Comparison of ENCODE assay signal across 8 mouse cellular contexts in the genomic region with DNA sequence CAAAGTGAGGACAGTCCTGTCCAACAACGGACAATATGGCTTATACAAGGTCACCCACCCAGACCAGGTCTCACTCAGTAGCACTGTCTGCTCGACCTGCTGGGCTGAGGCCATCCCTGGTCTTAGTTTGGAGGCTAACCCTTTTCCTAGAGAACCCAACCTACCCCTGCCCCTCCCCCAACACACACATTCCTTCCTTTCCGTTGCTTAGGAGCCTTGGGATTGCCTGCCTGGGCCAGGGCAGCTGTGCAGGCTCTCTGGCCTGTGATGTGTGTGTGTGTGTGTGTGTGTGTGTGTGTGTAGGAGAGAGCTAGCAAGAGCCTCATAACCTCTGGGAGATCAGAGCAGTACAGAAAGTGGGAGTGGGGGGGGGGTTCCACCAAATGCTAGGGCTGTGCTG. TPM values are rescaled to one million over a fixed set of nuclear protein-coding genes. Genes with fewer than 3 reads are reported as not detected.
DNase-seq lines count a peak whose midpoint lies in the region; ATAC-seq and TF ChIP-seq lines count a peak whose summit lies in the region.

No protein-coding gene starts in this region.

- intact Hi-C loops in gastrocnemius, adult 2 months (cut with DNase I): no loop called here
- intact Hi-C loops in left cerebral cortex, postnatal 25 days (cut with DNase I): no loop called here

- ATAC-seq in intestine, embryonic 15.5 days: no peak
- peak; percentile 77 for ATAC-seq in midbrain, embryonic 11.5 days (ENCODE audit: low FRiP score)

- no peak for TF ChIP-seq CTCF in gastrocnemius, adult 2 months (IDR thresholded peaks at IDR 0.05)

- H3K36me3 ChIP-seq in embryonic facial prominence, embryonic 10.5 days (replicated peaks): peaks cover 25% of the 10 kb centered on the region
- H3K36me3 ChIP-seq in intestine, embryonic 15.5 days: no peaks in the 10 kb centered on the region
- no peaks in the 10 kb centered on the region for H3K36me3 ChIP-seq in midbrain, embryonic 11.5 days (ENCODE audit: control insufficient read depth, insufficient read depth, low read length)

- H3K4me3 ChIP-seq in gastrocnemius, adult 2 months: peak overlapping the region; percentile 73
- peak overlapping the region; percentile 76 for H3K4me3 ChIP-seq in embryonic facial prominence, embryonic 10.5 days
- no peak overlapping the region for H3K4me3 ChIP-seq in intestine, embryonic 15.5 days (replicated peaks)
- H3K4me3 ChIP-seq in midbrain, embryonic 11.5 days (ENCODE audit: low read depth, low read length): no peak overlapping the region

- peak overlapping the region; percentile 86 for H3K27ac ChIP-seq in gastrocnemius, adult 2 months
- H3K27ac ChIP-seq in embryonic facial prominence, embryonic 10.5 days (replicated peaks): peak overlapping the region; percentile 84
- no peak overlapping the region for H3K27ac ChIP-seq in intestine, embryonic 15.5 days
- peak overlapping the region; percentile 35; the same call in 1 of the 2 replicates for H3K27ac ChIP-seq in midbrain, embryonic 11.5 days (ENCODE audit: low read depth, low read length)

- H3K9ac ChIP-seq in intestine, embryonic 15.5 days: no peak overlapping the region; the same call in 1 of the 2 replicates
- H3K9ac ChIP-seq in midbrain, embryonic 11.5 days (ENCODE audit: low read length): peak overlapping the region; percentile 74

- peaks cover 48% of the 10 kb centered on the region for H3K27me3 ChIP-seq in embryonic facial prominence, embryonic 10.5 days (replicated peaks; ENCODE audit: low read depth, poor library complexity, severe bottlenecking)
- no peaks in the 10 kb centered on the region for H3K27me3 ChIP-seq in intestine, embryonic 15.5 days (replicated peaks)
- H3K27me3 ChIP-seq in midbrain, embryonic 11.5 days (ENCODE audit: control insufficient read depth, insufficient read depth, low read length): peaks cover 10% of the 10 kb centered on the region

- peaks cover 67% of the 10 kb centered on the region for H3K4me1 ChIP-seq in embryonic facial prominence, embryonic 10.5 days
- peaks cover 34% of the 10 kb centered on the region for H3K4me1 ChIP-seq in intestine, embryonic 15.5 days (replicated peaks)
- H3K4me1 ChIP-seq in midbrain, embryonic 11.5 days (ENCODE audit: control insufficient read depth, insufficient read depth, low read length): peaks cover 34% of the 10 kb centered on the region

- no peaks in the 10 kb centered on the region for H3K9me3 ChIP-seq in embryonic facial prominence, embryonic 10.5 days
- H3K9me3 ChIP-seq in intestine, embryonic 15.5 days: no peaks in the 10 kb centered on the region
- H3K9me3 ChIP-seq in midbrain, embryonic 11.5 days (ENCODE audit: control insufficient read depth, low read length): no peaks in the 10 kb centered on the region

- 18% methylated on average over 3 of the region's 3 CpGs for WGBS in embryonic facial prominence, embryonic 10.5 days
- WGBS in intestine, embryonic 15.5 days: 24% methylated on average over 3 of the region's 3 CpGs
- 12% methylated on average over 3 of the region's 3 CpGs for WGBS in midbrain, embryonic 11.5 days

- DNase-seq in gastrocnemius, adult 2 months: no peak
- DNase-seq in gastrocnemius, adult 8-10 months (ENCODE audit: low spot score in 2 of 2): no peak
- peak; percentile 74 for DNase-seq in embryonic facial prominence, embryonic 10.5 days (ENCODE audit: low spot score)
- peak; percentile 96 for DNase-seq in midbrain, embryonic 11.5 days (ENCODE audit: low spot score, missing footprints)
- DNase-seq in spleen, postnatal 4 days (ENCODE audit: low spot score in 2 of 2): no peak
- no peak for DNase-seq in thymus, adult 18-20 months
- DNase-seq in left cerebral cortex, postnatal 25 days (ENCODE audit: low spot score in 2 of 2): no peak

- H3K4me2 ChIP-seq in intestine, embryonic 15.5 days (replicated peaks): peak overlapping the region; percentile 97
- peak overlapping the region; percentile 94 for H3K4me2 ChIP-seq in midbrain, embryonic 11.5 days

RNA-seq across cellular contexts. Expression of a gene that starts 2.1 kb away (rescaled TPM):
- 1 to 10 TPM; 2.7 to 4.2 TPM for total RNA-seq in gastrocnemius, adult 2 months (2021)
- total RNA-seq in gastrocnemius, adult 8-10 months (2022): 1 to 10 TPM; 2.0 to 3.1 (median 2.5) TPM
- 15.8 and 17.4 TPM in 2 replicates for polyA plus RNA-seq in embryonic facial prominence, embryonic 10.5 days (2016; fragmentation: Nextera tagmentation; extraction: Ambion mirVana)
- 17.6 and 18.1 TPM in 2 replicates for polyA plus RNA-seq in intestine, embryonic 15.5 days (2015; fragmentation: Nextera tagmentation; extraction: Ambion mirVana)
- 6.3 and 9.2 TPM in 2 replicates for polyA plus RNA-seq in midbrain, embryonic 11.5 days (2014; fragmentation: Nextera tagmentation; extraction: Ambion mirVana)
- 10 to 100 TPM in 1 of 2 experiments, 1 to 10 TPM in 1; 10.0 to 10.8 TPM for total RNA-seq in left cerebral cortex, postnatal 25 days (2021)

RNA-seq across cellular contexts. Expression of a gene that starts 2.2 kb away (rescaled TPM):
- total RNA-seq in gastrocnemius, adult 2 months (2021): under 1 TPM; 0.20 to 0.31 TPM
- total RNA-seq in gastrocnemius, adult 8-10 months (2022): under 1 TPM in 3 of 4 experiments, not detected in 1; 0.15 to 0.19 (median 0.19) TPM
- polyA plus RNA-seq in embryonic facial prominence, embryonic 10.5 days (2016; fragmentation: Nextera tagmentation; extraction: Ambion mirVana): 1.6 and 2.4 TPM in 2 replicates
- polyA plus RNA-seq in intestine, embryonic 15.5 days (2015; fragmentation: Nextera tagmentation; extraction: Ambion mirVana): 3.2 and 3.3 TPM in 2 replicates
- polyA plus RNA-seq in midbrain, embryonic 11.5 days (2014; fragmentation: Nextera tagmentation; extraction: Ambion mirVana): 0.18 and 0.52 TPM in 2 replicates
- total RNA-seq in left cerebral cortex, postnatal 25 days (2021): 1 to 10 TPM; 1.1 to 1.7 TPM

RNA-seq across cellular contexts. Expression of a gene that starts 12.9 kb away (rescaled TPM):
- total RNA-seq in gastrocnemius, adult 2 months (2021): 10 to 100 TPM; 11.4 to 11.6 TPM
- 10 to 100 TPM; 10.5 to 13.0 (median 12.3) TPM for total RNA-seq in gastrocnemius, adult 8-10 months (2022)
- 32.7 and 38.1 TPM in 2 replicates for polyA plus RNA-seq in embryonic facial prominence, embryonic 10.5 days (2016; fragmentation: Nextera tagmentation; extraction: Ambion mirVana)
- 38.2 and 42.6 TPM in 2 replicates for polyA plus RNA-seq in intestine, embryonic 15.5 days (2015; fragmentation: Nextera tagmentation; extraction: Ambion mirVana)
- 40.4 and 41.5 TPM in 2 replicates for polyA plus RNA-seq in midbrain, embryonic 11.5 days (2014; fragmentation: Nextera tagmentation; extraction: Ambion mirVana)
- total RNA-seq in left cerebral cortex, postnatal 25 days (2021): 10 to 100 TPM; 55.0 to 60.7 TPM

RNA-seq across cellular contexts. Expression of a gene that starts 29.0 kb away (rescaled TPM):
- total RNA-seq in gastrocnemius, adult 2 months (2021): 10 to 100 TPM; 24.9 to 25.7 TPM
- 10 to 100 TPM; 23.0 to 28.1 (median 25.8) TPM for total RNA-seq in gastrocnemius, adult 8-10 months (2022)
- 260 and 276 TPM in 2 replicates for polyA plus RNA-seq in embryonic facial prominence, embryonic 10.5 days (2016; fragmentation: Nextera tagmentation; extraction: Ambion mirVana)
- polyA plus RNA-seq in intestine, embryonic 15.5 days (2015; fragmentation: Nextera tagmentation; extraction: Ambion mirVana): 172 and 184 TPM in 2 replicates
- 152 and 167 TPM in 2 replicates for polyA plus RNA-seq in midbrain, embryonic 11.5 days (2014; fragmentation: Nextera tagmentation; extraction: Ambion mirVana)
- total RNA-seq in left cerebral cortex, postnatal 25 days (2021): 10 to 100 TPM; 39.3 to 47.6 TPM

RNA-seq across cellular contexts. Expression of a gene that starts 40.1 kb away (rescaled TPM):
- total RNA-seq in gastrocnemius, adult 2 months (2021): 10 to 100 TPM; 42.1 to 43.2 TPM
- total RNA-seq in gastrocnemius, adult 8-10 months (2022): 10 to 100 TPM; 45.1 to 53.9 (median 49.0) TPM
- polyA plus RNA-seq in embryonic facial prominence, embryonic 10.5 days (2016; fragmentation: Nextera tagmentation; extraction: Ambion mirVana): 84.2 TPM in 2 replicates
- 96.0 and 105 TPM in 2 replicates for polyA plus RNA-seq in intestine, embryonic 15.5 days (2015; fragmentation: Nextera tagmentation; extraction: Ambion mirVana)
- 98.9 and 103 TPM in 2 replicates for polyA plus RNA-seq in midbrain, embryonic 11.5 days (2014; fragmentation: Nextera tagmentation; extraction: Ambion mirVana)
- 10 to 100 TPM; 34.3 to 35.3 TPM for total RNA-seq in left cerebral cortex, postnatal 25 days (2021)

Comparison
In these comparisons a context has a peak if more than half of its experiments do, and no peak if none do; other contexts are left out.
1. DNase-seq: peak in embryonic facial prominence, embryonic 10.5 days (single experiment) and midbrain, embryonic 11.5 days (single experiment); none in gastrocnemius, adult 2 months (single experiment), gastrocnemius, adult 8-10 months (0 of 2), spleen, postnatal 4 days (0 of 2), thymus, adult 18-20 months (0 of 2) and left cerebral cortex, postnatal 25 days (0 of 2).
2. H3K4me3 ChIP-seq: peak in gastrocnemius, adult 2 months (single experiment) and embryonic facial prominence, embryonic 10.5 days (single experiment); none in intestine, embryonic 15.5 days (single experiment) and midbrain, embryonic 11.5 days (single experiment).
3. RNA of a gene that starts 12.9 kb away (total RNA-seq): 55.0 to 60.7 TPM in left cerebral cortex, postnatal 25 days; 10.5 to 13.0 TPM in gastrocnemius, adult 8-10 months and 11.4 to 11.6 TPM in gastrocnemius, adult 2 months; every median in the first group is over 4 times any median in the second.